Mouse (Mus musculus) megakaryocyte progenitor cell, adult 5-6 weeks (primary cell): Measurements from ENCODE around the gene Fndc7. TPM values are rescaled to one million over a fixed set of nuclear protein-coding genes. Genes with fewer than 3 reads are reported as not detected.

Experiments
- ATAC-seq: replicated peaks from 2 replicates; pipeline ENCODE4 v1.8.0; 2016; ENCODE audit warnings: mild to moderate bottlenecking, moderate TSS enrichment, inconsistent platforms; ENCODE audit not compliant: poor library complexity
- total RNA-seq, 2 experiments: library from RNA; stranded (forward) in 1 of 2; stranded (reverse) in 1 of 2; fragments of 157-497, 149-512 nt in 1 of 2; fragments of 200-1000 nt in 1 of 2; gene quantifications; 2 replicates each; pipeline versions ENCODE4 v1.2.3 to v1.2.4; 2015 to 2017

Fndc7 gene
- 0.07 TPM in 1 of 2 replicates, not detected in the other for total RNA-seq (2015)
- 0.25 TPM in 1 of 2 replicates, not detected in the other for total RNA-seq (2017)

GRCm38 (mm10) chr3:108889908-108890307, at the start of gene Fndc7:
TSS of gene Fndc7 (minus strand) at chr3:108890008.
- ATAC-seq = no peak

- ATAC-seq = no peak
Observed at GRCm38 (mm10) chr3:108939573-108939972, 49.8 kb upstream of the Fndc7 start, which contains the start of gene Henmt1. TSS of gene Henmt1 (plus strand) at chr3:108939873.

GRCm38 (mm10) chr3:108938691-108939090, 48.9 kb upstream of the Fndc7 start:
- no peak for ATAC-seq

- no peak for ATAC-seq
Observed at GRCm38 (mm10) chr3:108933557-108933956, 43.7 kb upstream of the Fndc7 start.

- no peak for ATAC-seq
Observed at GRCm38 (mm10) chr3:108926308-108926707, 36.5 kb upstream of the Fndc7 start.

GRCm38 (mm10) chr3:108925677-108926076, 35.9 kb upstream of the Fndc7 start:
- ATAC-seq = no peak

- ATAC-seq = peak; percentile 96
Observed at GRCm38 (mm10) chr3:108921822-108922221, 32.0 kb upstream of the Fndc7 start.

GRCm38 (mm10) chr3:108920442-108921070, 30.7 kb upstream of the Fndc7 start:
- no peak for ATAC-seq

- ATAC-seq = no peak
Observed at GRCm38 (mm10) chr3:108918852-108919251, 29.0 kb upstream of the Fndc7 start.

- no peak for ATAC-seq
Observed at GRCm38 (mm10) chr3:108917986-108918385, 28.2 kb upstream of the Fndc7 start.

GRCm38 (mm10) chr3:108916857-108917256, 27.0 kb upstream of the Fndc7 start:
- ATAC-seq = no peak

GRCm38 (mm10) chr3:108915999-108916398, 26.2 kb upstream of the Fndc7 start:
- ATAC-seq = no peak

- ATAC-seq = peak; percentile 92
Observed at GRCm38 (mm10) chr3:108911548-108912413, 22.0 kb upstream of the Fndc7 start, which contains the start of gene Prpf38b. TSS of gene Prpf38b (minus strand) at chr3:108911727.

GRCm38 (mm10) chr3:108911081-108911547, 21.3 kb upstream of the Fndc7 start:
- ATAC-seq = peak; percentile 61

- no peak for ATAC-seq
Observed at GRCm38 (mm10) chr3:108910303-108911080, 20.7 kb upstream of the Fndc7 start.

GRCm38 (mm10) chr3:108902934-108903333, 13.1 kb upstream of the Fndc7 start:
- 0 out of 2 replicates have a peak, but pooled peaks have one; percentile 21 for ATAC-seq

- ATAC-seq = no peak
Observed at GRCm38 (mm10) chr3:108902038-108902437, 12.2 kb upstream of the Fndc7 start.

- ATAC-seq = 0 out of 2 replicates have a peak, but pooled peaks have one; percentile 5
Observed at GRCm38 (mm10) chr3:108900681-108901080, 10.9 kb upstream of the Fndc7 start.

- peak; percentile 87 for ATAC-seq
Observed at GRCm38 (mm10) chr3:108900147-108900546, 10.3 kb upstream of the Fndc7 start.

GRCm38 (mm10) chr3:108898640-108899039, 8.8 kb upstream of the Fndc7 start:
- no peak for ATAC-seq

- no peak for ATAC-seq
Observed at GRCm38 (mm10) chr3:108892914-108893313, 3.1 kb upstream of the Fndc7 start.
